Mouse (Mus musculus) leukemia stem cell, adult 10-12 weeks (primary cell): ENCODE measurements around the gene Naa80. TPM values are rescaled to one million over a fixed set of nuclear protein-coding genes. Genes with fewer than 3 reads are reported as not detected.

ENCODE experiments used
- polyA plus RNA-seq: library from polyadenylated mRNA; stranded (reverse); fragments of >175 nt; gene quantifications from 2 replicates; pipeline ENCODE4 v1.2.3, GENCODE M21; 2012; ENCODE audit warnings: low replicate concordance

Gene Naa80
- 94.0 and 121 TPM in 2 replicates for polyA plus RNA-seq

DNA sequence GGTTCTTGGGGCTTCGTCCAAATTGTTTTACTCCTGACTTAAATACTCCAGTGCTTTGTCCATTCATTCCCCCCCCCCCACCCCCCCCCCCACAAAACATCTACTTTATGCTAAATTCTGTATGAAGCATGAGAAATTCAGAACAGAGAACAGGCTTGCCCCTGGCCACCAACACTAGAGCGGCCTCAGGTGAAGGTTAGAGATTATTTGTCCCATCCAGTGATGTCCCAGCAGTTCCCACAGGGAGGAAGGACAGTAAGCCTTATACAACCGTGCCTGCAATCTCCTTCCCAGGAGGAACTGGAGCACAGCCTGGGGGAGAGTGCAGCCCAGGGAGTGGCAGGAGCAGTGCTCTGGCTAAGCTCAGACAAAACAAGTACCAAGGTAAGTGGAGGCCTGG lies at the start of gene Naa80:
TSS of gene Naa80 (plus strand) at position 301 of the 400 bp plus-strand sequence.

DNA sequence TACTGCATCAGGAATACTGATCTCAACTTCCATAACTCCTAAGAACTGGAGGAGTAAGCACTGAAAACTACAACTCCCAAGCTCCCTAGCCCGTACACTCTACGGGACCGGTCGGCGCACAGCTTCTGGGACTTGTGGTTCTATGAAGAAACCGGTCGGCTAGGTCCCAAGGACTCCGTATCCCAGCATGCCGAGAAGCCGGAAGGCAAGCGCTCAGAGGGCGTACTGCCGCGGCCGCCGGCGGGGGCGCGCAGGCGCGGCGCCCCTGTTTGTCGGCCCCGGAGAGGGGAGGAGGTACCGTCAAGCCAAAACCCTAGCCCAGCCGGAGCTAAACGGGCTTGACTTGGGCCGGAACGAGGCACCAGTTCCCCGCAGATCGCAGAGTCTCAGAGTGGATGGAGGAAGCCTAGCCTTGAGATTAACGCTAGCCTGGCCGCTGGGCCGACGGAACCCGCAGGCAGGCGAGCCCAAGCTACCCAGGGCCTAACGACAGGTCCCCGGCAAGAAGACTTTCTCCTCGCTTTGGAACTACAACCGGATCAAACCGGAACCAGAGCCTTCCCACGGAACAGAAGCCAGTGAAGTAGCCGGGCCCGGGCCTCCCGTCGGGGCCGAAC lies 44.8 kb upstream of the Naa80 start, which contains the start of gene Tmem115:
TSS of gene Tmem115 (plus strand) at position 155 of the 617 bp plus-strand sequence.

GRCm38 (mm10) chr9:107541474-107542351 lies 37.0 kb upstream of the Naa80 start, which contains the start of the genes Cyb561d2 and Nprl2:
Cyb561d2 (minus strand) TSS chr9:107542193.
Nprl2 (plus strand) TSS chr9:107542226.

DNA sequence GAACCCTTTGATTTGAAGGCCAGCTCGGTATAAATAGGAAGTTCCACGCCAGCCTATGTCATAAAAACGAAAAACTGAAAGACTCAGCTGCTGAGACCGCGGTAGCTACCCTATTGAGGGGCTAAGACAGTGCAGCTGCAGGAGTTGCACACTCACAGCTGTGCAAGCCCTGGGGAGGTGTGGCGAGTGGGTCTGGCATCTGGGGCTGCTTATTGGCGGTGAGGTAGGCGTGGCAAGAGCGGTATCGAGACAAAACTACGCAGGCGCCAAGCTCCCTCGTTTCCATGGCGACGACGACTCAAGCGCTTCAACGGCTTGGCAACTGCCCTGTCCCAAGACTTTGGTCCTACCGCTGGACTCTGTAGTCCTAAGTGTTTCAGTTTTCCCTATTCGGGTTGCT lies 31.7 kb upstream of the Naa80 start, which contains the start of gene Zmynd10:
TSS of gene Zmynd10 (plus strand) at position 273 of the 400 bp plus-strand sequence.

DNA sequence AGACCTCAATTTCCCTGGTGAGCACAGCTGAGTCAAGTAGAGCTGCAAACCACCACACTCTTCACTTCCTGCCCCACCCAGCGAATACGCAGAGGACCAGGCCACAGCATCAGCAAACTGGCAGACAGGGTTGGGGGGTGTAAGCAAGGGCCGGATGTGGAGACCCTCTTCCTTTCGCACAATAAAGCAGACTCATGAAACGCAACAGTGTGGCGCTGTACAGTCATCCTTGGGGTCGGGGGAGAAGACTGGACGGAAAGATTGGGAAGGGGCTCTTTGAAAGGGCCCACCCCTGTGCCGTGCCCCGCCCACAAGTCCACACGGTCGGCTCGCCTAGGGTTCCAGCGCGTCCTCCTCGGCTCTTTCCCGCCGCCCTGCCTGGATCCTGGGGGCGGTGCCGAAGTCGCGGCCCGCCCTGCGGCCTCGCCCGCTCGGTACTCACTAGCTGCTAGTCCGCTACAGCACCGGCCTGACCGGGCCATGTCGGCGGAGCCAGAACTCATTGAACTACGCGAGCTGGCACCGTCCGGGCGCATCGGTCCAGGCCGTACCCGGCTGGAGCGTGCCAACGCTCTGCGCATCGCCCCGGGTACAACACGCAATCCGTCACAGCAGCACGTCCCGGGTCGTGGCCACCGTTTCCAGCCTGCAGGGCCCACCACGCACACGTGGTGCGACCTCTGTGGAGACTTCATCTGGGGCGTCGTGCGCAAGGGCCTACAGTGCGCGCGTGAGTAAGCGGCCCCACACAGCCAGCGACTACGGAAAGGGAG lies 27.4 kb upstream of the Naa80 start, which contains the start of gene Rassf1:
TSS of gene Rassf1 (plus strand) at position 439 of the 773 bp plus-strand sequence.

DNA sequence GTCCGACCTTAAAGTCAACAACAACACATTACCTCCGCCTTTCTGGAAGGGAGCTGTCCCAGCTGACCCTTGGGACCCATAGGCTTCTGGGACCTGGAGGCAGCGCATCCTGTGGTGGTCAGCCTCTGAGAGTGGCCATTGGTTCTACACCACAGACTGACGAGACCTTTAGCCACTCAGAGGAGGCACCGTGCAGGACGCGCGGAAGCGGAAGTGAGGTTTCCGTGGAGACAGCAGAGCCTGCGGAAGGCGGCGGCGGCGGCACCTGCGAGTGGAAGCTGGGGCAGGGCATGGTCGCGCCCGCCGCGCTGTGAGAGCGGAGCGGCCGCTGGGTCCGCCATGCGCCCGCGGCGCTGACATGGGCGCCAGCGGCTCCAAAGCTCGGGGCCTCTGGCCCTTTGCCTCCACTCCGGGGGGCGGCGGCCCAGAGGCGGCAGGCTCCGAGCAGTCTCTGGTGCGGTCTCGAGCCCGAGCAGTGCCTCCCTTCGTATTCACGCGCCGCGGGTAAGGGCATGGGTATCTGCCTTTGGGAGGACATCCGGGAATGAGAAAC lies 15.6 kb upstream of the Naa80 start, which contains the start of gene Tusc2:
TSS of gene Tusc2 (plus strand) at position 227 of the 553 bp plus-strand sequence.

GRCm38 (mm10) chr9:107567702-107568319 lies 10.9 kb upstream of the Naa80 start, which contains the start of gene Hyal2:
Hyal2 (plus strand) TSS chr9:107567945.

DNA sequence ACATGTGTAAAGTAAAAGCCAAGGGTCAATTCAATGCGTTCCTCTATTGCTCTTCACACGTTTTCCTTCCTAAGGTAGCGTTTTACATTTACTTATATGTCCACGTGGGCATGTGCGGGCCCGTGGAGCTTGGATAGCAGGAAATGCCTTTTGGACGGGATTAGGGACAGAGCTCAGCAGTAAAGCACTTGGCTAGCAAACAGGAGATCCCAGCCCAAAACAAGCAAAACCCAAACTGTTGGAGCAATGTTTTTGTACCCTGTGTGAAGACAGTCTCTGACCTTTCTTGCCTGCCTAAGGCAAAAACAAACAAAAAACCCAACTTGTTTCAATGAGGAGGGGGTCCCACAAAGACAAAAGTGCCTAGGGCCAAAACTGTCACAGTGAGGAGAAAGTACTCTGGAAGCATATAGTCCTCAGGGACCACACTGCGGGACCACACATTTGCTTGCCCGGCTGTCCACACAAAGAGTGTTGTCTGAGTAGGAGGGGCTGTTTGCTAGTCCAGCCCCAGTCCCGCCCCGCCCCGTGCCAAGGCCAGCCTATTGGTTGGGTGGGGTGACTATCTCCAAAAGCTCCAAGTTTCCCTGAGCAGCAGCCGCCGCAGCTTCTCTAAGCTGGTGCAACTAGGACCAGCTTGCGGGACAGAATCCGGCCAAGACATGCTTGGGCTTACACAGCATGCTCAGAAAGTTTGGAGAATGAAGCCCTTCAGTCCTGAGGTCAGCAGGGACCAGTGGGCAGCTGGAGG lies 2.2 kb upstream of the Naa80 start, which contains the start of gene Hyal1:
TSS of gene Hyal1 (plus strand) at position 571 of the 751 bp plus-strand sequence.

GRCm38 (mm10) chr9:107580501-107581317 lies 2.0 kb downstream of the Naa80 start, which contains the start of gene Hyal3:
Hyal3 (plus strand) TSS chr9:107580818.

GRCm38 (mm10) chr9:107586974-107587832 lies 8.5 kb downstream of the Naa80 start, which contains the start of gene Ifrd2:
Ifrd2 (plus strand) TSS chr9:107587642.

DNA sequence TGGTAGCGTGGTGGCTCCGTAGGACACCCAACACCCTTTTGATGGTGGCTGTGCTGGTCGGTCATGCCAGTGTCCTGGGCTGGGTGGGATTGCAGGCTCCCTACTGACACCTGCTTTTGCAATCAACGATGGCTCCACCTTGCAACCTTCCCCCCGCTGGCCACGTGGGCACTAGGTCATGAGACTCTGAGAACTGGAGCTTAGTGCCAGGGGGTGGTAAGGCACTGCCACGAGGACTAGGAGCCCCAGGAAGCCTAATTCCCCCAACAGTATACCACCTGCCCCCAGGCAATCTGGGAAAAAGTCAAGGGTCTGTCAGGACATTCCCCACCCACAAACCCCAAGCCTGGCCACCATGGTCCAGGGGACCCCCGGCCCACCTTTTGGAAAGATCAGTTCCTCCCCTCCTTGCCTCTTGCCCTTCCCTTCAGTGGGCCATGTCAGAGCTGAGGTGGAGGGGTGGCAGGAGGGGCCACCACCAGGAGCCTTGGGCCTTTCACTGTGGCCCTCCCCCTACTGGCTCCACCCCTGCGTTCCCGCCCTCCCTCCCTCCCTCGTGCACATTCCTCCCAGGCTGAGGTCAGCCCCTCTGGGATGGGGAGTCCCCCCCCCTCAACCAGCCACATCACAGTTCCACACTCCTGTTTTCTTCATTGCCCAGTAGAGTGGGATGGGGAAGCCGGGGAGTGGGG lies 30.2 kb downstream of the Naa80 start, which contains the start of gene Sema3b:
TSS of gene Sema3b (minus strand) at position 489 of the 692 bp plus-strand sequence.

Other genes with a start within 250 kb of the Naa80 start
- 4.1 and 4.5 TPM in 2 replicates for gene Hemk1, start 240.5 kb upstream of the Naa80 start, polyA plus RNA-seq
- gene 6430571L13Rik, start 238.3 kb upstream of the Naa80 start, polyA plus RNA-seq: 0.07 TPM in 1 of 2 replicates, not detected in the other
- gene Cacna2d2, start 179.3 kb upstream of the Naa80 start, polyA plus RNA-seq: 0.28 and 4.1 TPM in 2 replicates
- 35.1 and 38.3 TPM in 2 replicates for gene Tmem115, start 44.9 kb upstream of the Naa80 start, polyA plus RNA-seq
- 13.2 and 19.1 TPM in 2 replicates for gene Cyb561d2, start 36.7 kb upstream of the Naa80 start, polyA plus RNA-seq
- 0.42 and 1.4 TPM in 2 replicates for gene Nprl2, start 36.7 kb upstream of the Naa80 start, polyA plus RNA-seq
- gene Zmynd10, start 31.6 kb upstream of the Naa80 start, polyA plus RNA-seq: 2.2 TPM in 1 of 2 replicates, not detected in the other
- 12.4 and 15.7 TPM in 2 replicates for gene Rassf1, start 27.3 kb upstream of the Naa80 start, polyA plus RNA-seq
- 39.9 and 55.8 TPM in 2 replicates for gene Tusc2, start 15.6 kb upstream of the Naa80 start, polyA plus RNA-seq
- gene Hyal2, start 10.9 kb upstream of the Naa80 start, polyA plus RNA-seq: 67.5 and 96.1 TPM in 2 replicates
- gene Hyal1, start 2.0 kb upstream of the Naa80 start, polyA plus RNA-seq: 3.4 and 3.5 TPM in 2 replicates
- gene Hyal3, start 1.9 kb downstream of the Naa80 start, polyA plus RNA-seq: 1.1 TPM in 1 of 2 replicates, not detected in the other
- 258 and 340 TPM in 2 replicates for gene Ifrd2, start 8.8 kb downstream of the Naa80 start, polyA plus RNA-seq
- gene Sema3b, start 30.3 kb downstream of the Naa80 start, polyA plus RNA-seq: not detected in 2 replicates
- 672 and 886 TPM in 2 replicates for gene Gnai2, start 56.5 kb downstream of the Naa80 start, polyA plus RNA-seq
- gene Slc38a3, start 90.6 kb downstream of the Naa80 start, polyA plus RNA-seq: not detected in 2 replicates
- gene Gnat1, start 100.8 kb downstream of the Naa80 start, polyA plus RNA-seq: not detected in 2 replicates
- gene Sema3f, start 131.6 kb downstream of the Naa80 start, polyA plus RNA-seq: 7.2 and 12.4 TPM in 2 replicates
- gene Rbm5, start 192.1 kb downstream of the Naa80 start, polyA plus RNA-seq: 23.3 and 38.8 TPM in 2 replicates